In genomic region chr15:9120081-9120480, GRCm38 (mm10) we compare ENCODE assay signal across 10 mouse cellular contexts. TPM values are rescaled to one million over a fixed set of nuclear protein-coding genes. Genes with fewer than 3 reads are reported as not detected.
DNase-seq lines count a peak whose midpoint lies in the region; ATAC-seq lines count a peak whose summit lies in the region.
"Had no signal": no experiment of that assay in that cellular context is flagged by ENCODE, and none has a peak within 500 bp of the region (broad histone marks: within the 10 kb centered on the region; RNA-seq: fewer than 3 reads in every experiment).

No protein-coding gene starts in this region.

- intact Hi-C loops in heart, postnatal 14 days (cut with DNase I) = loop anchor here (5.0 to 10.0 kb wide), 2 partner anchors 62 to 485 kb away; no protein-coding TSS in a partner anchor

- no peaks in the 10 kb centered on the region for H3K4me1 ChIP-seq in kidney, embryonic 15.5 days
- H3K4me1 ChIP-seq: embryonic facial prominence, embryonic 13.5 days; limb, embryonic 13.5 days had no signal

- H3K27me3 ChIP-seq in kidney, embryonic 15.5 days = no peaks in the 10 kb centered on the region
- H3K27me3 ChIP-seq: embryonic facial prominence, embryonic 13.5 days; limb, embryonic 13.5 days had no signal

- DNase-seq in kidney, adult 9 months = peak; percentile 51
- peak; percentile 66 for DNase-seq in R1 (ENCODE audit: low read depth, low spot score)
- DNase-seq in cerebellum, postnatal 14 days = peak; percentile 62 to 67
- DNase-seq in heart, postnatal 14 days = peak; percentile 57 to 67
- peak; percentile 24 for DNase-seq in layer of hippocampus, adult 9-11 months
- peak; percentile 25 for DNase-seq in spleen, adult 12 weeks (ENCODE audit: low spot score)

- H3K27ac ChIP-seq in kidney, embryonic 15.5 days = no peak overlapping the region
- H3K27ac ChIP-seq: embryonic facial prominence, embryonic 13.5 days; limb, embryonic 13.5 days had no signal

- no peak overlapping the region for H3K4me3 ChIP-seq in kidney, embryonic 15.5 days (replicated peaks)
- H3K4me3 ChIP-seq: embryonic facial prominence, embryonic 13.5 days; limb, embryonic 13.5 days had no signal

- ATAC-seq in kidney, embryonic 15.5 days (replicated peaks; ENCODE audit: low FRiP score) = no peak
- peak; percentile 74 for ATAC-seq in megakaryocyte-erythroid progenitor cell, adult 5-6 weeks (replicated peaks; ENCODE audit: low FRiP score, low TSS enrichment, poor library complexity, severe bottlenecking)

- WGBS in kidney, embryonic 15.5 days = 95% methylated on average over 2 of the region's 2 CpGs

- no peaks in the 10 kb centered on the region for H3K9me3 ChIP-seq in kidney, embryonic 15.5 days (replicated peaks)
- H3K9me3 ChIP-seq: embryonic facial prominence, embryonic 13.5 days; limb, embryonic 13.5 days had no signal

- no peak overlapping the region for H3K9ac ChIP-seq in kidney, embryonic 15.5 days
- H3K9ac ChIP-seq: embryonic facial prominence, embryonic 13.5 days; limb, embryonic 13.5 days had no signal

- H3K4me2 ChIP-seq in kidney, embryonic 15.5 days = no peak overlapping the region
- H3K4me2 ChIP-seq: embryonic facial prominence, embryonic 13.5 days; limb, embryonic 13.5 days had no signal

- peaks cover 99% of the 10 kb centered on the region for H3K36me3 ChIP-seq in kidney, embryonic 15.5 days

RNA-seq across cellular contexts. Expression of gene Lmbrd2, which starts 20.3 kb away (rescaled TPM):
- 3.6 and 3.7 TPM in 2 replicates for polyA plus RNA-seq in kidney, embryonic 15.5 days (2015; fragmentation: Nextera tagmentation; extraction: Ambion mirVana)
- total RNA-seq in heart, postnatal 14 days (2021) = 10 to 100 TPM; 11.5 to 12.3 TPM
- 6.8 and 8.0 TPM in 2 replicates for total RNA-seq in megakaryocyte-erythroid progenitor cell, adult 5-6 weeks (2014; fragmentation: Nextera tagmentation)
- 22.4 and 23.2 TPM in 2 replicates for total RNA-seq in megakaryocyte-erythroid progenitor cell, adult 5-6 weeks (2017)

RNA-seq across cellular contexts. Expression of gene Skp2, which starts 35.1 kb away (rescaled TPM):
- polyA plus RNA-seq in kidney, embryonic 15.5 days (2015; fragmentation: Nextera tagmentation; extraction: Ambion mirVana) = 81.1 and 81.9 TPM in 2 replicates
- total RNA-seq in heart, postnatal 14 days (2021) = 1 to 10 TPM; 1.5 to 2.3 TPM
- 30.6 and 31.0 TPM in 2 replicates for total RNA-seq in megakaryocyte-erythroid progenitor cell, adult 5-6 weeks (2014; fragmentation: Nextera tagmentation)
- total RNA-seq in megakaryocyte-erythroid progenitor cell, adult 5-6 weeks (2017) = 13.1 and 15.7 TPM in 2 replicates

RNA-seq across cellular contexts. Expression of gene Nadk2, which starts 49.0 kb away (rescaled TPM):
- polyA plus RNA-seq in kidney, embryonic 15.5 days (2015; fragmentation: Nextera tagmentation; extraction: Ambion mirVana) = 27.0 and 27.3 TPM in 2 replicates
- 10 to 100 TPM; 43.1 to 44.1 TPM for total RNA-seq in heart, postnatal 14 days (2021)
- 100 and 113 TPM in 2 replicates for total RNA-seq in megakaryocyte-erythroid progenitor cell, adult 5-6 weeks (2014; fragmentation: Nextera tagmentation)
- 151 and 170 TPM in 2 replicates for total RNA-seq in megakaryocyte-erythroid progenitor cell, adult 5-6 weeks (2017)

Comparison
In these comparisons a context has a peak if more than half of its experiments do, and no peak if none do; other contexts are left out.
1. RNA of gene Skp2, which starts 35.1 kb away (total RNA-seq): 13.1 to 31.0 TPM in megakaryocyte-erythroid progenitor cell, adult 5-6 weeks; 1.5 to 2.3 TPM in heart, postnatal 14 days; every median in the first group is over 4 times any median in the second.
2. Peak in every context shown above with its lines, with median percentiles within 50 percentile points of each other: DNase-seq.